10 mouse cellular contexts compared by ENCODE assay signal in genomic region chr13:49129845-49130244, GRCm38 (mm10). TPM values are rescaled to one million over a fixed set of nuclear protein-coding genes. Genes with fewer than 3 reads are reported as not detected.
DNase-seq lines count a peak whose midpoint lies in the region; ATAC-seq and TF ChIP-seq lines count a peak whose summit lies in the region.
"Had no signal": no experiment of that assay in that cellular context is flagged by ENCODE, and none has a peak within 500 bp of the region (broad histone marks: within the 10 kb centered on the region; RNA-seq: fewer than 3 reads in every experiment).

No protein-coding gene starts in this region.

- no peak for TF ChIP-seq CTCF in lung, postnatal 0 days (IDR thresholded peaks at IDR 0.05)

- DNase-seq in lung, postnatal 0 days (ENCODE audit: low spot score), result no peak
- DNase-seq in heart, postnatal 14 days, result peak; percentile 51 to 71
- DNase-seq in urinary bladder, postnatal 10 days (ENCODE audit: low spot score), result no peak
- no peak for DNase-seq in liver, embryonic 11.5 days (ENCODE audit: low spot score)

- no peak overlapping the region for H3K4me3 ChIP-seq in lung, embryonic 15.5 days
- no peak overlapping the region for H3K4me3 ChIP-seq in lung, postnatal 0 days (ENCODE audit: low read depth, low read length)
- no peak overlapping the region for H3K4me3 ChIP-seq in forebrain, embryonic 15.5 days
- no peak overlapping the region for H3K4me3 ChIP-seq in midbrain, embryonic 13.5 days (replicated peaks)
- no peak overlapping the region for H3K4me3 ChIP-seq in liver, embryonic 12.5 days
- no peak overlapping the region for H3K4me3 ChIP-seq in liver, embryonic 11.5 days (ENCODE audit: low read depth, low read length)
- H3K4me3 ChIP-seq: embryonic facial prominence, embryonic 13.5 days; limb, embryonic 12.5 days had no signal

- H3K36me3 ChIP-seq in lung, embryonic 15.5 days, result no peaks in the 10 kb centered on the region
- no peaks in the 10 kb centered on the region for H3K36me3 ChIP-seq in lung, postnatal 0 days (ENCODE audit: insufficient read depth, low read length)
- no peaks in the 10 kb centered on the region for H3K36me3 ChIP-seq in forebrain, embryonic 15.5 days
- H3K36me3 ChIP-seq in midbrain, embryonic 13.5 days, result no peaks in the 10 kb centered on the region
- H3K36me3 ChIP-seq in liver, embryonic 12.5 days, result no peaks in the 10 kb centered on the region
- H3K36me3 ChIP-seq in liver, embryonic 11.5 days (ENCODE audit: control insufficient read depth, insufficient read depth, low read length), result no peaks in the 10 kb centered on the region
- H3K36me3 ChIP-seq: embryonic facial prominence, embryonic 13.5 days; limb, embryonic 12.5 days had no signal

- ATAC-seq in lung, embryonic 15.5 days (ENCODE audit: borderline replicate concordance, extremely low read depth, low FRiP score, low TSS enrichment), result 0 out of 2 replicates have a peak, but pooled peaks have one; percentile 48
- ATAC-seq in lung, postnatal 0 days, result no peak
- ATAC-seq in forebrain, embryonic 15.5 days (replicated peaks), result peak; percentile 42; the same call in 1 of the 2 replicates
- ATAC-seq in midbrain, embryonic 13.5 days, result peak; percentile 43
- ATAC-seq in liver, embryonic 12.5 days, result no peak
- ATAC-seq in liver, embryonic 11.5 days (replicated peaks; ENCODE audit: low FRiP score), result no peak

- intact Hi-C loops in heart, postnatal 14 days (cut with DNase I), result no loop called here

- H3K27ac ChIP-seq in lung, embryonic 15.5 days, result no peak overlapping the region
- no peak overlapping the region for H3K27ac ChIP-seq in lung, postnatal 0 days (ENCODE audit: low read length)
- H3K27ac ChIP-seq in forebrain, embryonic 15.5 days (replicated peaks), result peak overlapping the region; percentile 9; the same call in 1 of the 2 replicates
- peak overlapping the region; percentile 64 for H3K27ac ChIP-seq in midbrain, embryonic 13.5 days
- no peak overlapping the region for H3K27ac ChIP-seq in liver, embryonic 12.5 days
- no peak overlapping the region for H3K27ac ChIP-seq in liver, embryonic 11.5 days (ENCODE audit: low read depth, low read length)
- H3K27ac ChIP-seq: embryonic facial prominence, embryonic 13.5 days; limb, embryonic 12.5 days had no signal

- TF ChIP-seq EP300 in lung, postnatal 0 days (IDR thresholded peaks at IDR 0.05), result no peak

- H3K4me1 ChIP-seq in lung, embryonic 15.5 days, result peaks cover 22% of the 10 kb centered on the region
- no peaks in the 10 kb centered on the region for H3K4me1 ChIP-seq in lung, postnatal 0 days (ENCODE audit: insufficient read depth, low read depth, low read length)
- peaks cover 66% of the 10 kb centered on the region for H3K4me1 ChIP-seq in forebrain, embryonic 15.5 days
- H3K4me1 ChIP-seq in midbrain, embryonic 13.5 days (replicated peaks), result peaks cover 74% of the 10 kb centered on the region
- H3K4me1 ChIP-seq in liver, embryonic 12.5 days, result peaks cover 6% of the 10 kb centered on the region; the same call in 1 of the 2 replicates
- H3K4me1 ChIP-seq in liver, embryonic 11.5 days (replicated peaks; ENCODE audit: control insufficient read depth, insufficient read depth, low read length), result no peaks in the 10 kb centered on the region; the same call in none of the 2 replicates

- H3K9me3 ChIP-seq in lung, embryonic 15.5 days, result no peaks in the 10 kb centered on the region
- no peaks in the 10 kb centered on the region for H3K9me3 ChIP-seq in lung, postnatal 0 days (ENCODE audit: low read length)
- H3K9me3 ChIP-seq in forebrain, embryonic 15.5 days, result no peaks in the 10 kb centered on the region
- H3K9me3 ChIP-seq in midbrain, embryonic 13.5 days, result no peaks in the 10 kb centered on the region
- H3K9me3 ChIP-seq in liver, embryonic 12.5 days (replicated peaks), result no peaks in the 10 kb centered on the region
- H3K9me3 ChIP-seq in liver, embryonic 11.5 days (ENCODE audit: control insufficient read depth, low read length), result no peaks in the 10 kb centered on the region
- H3K9me3 ChIP-seq: embryonic facial prominence, embryonic 13.5 days; limb, embryonic 12.5 days had no signal

- no peak overlapping the region for H3K4me2 ChIP-seq in lung, embryonic 15.5 days
- H3K4me2 ChIP-seq in lung, postnatal 0 days (replicated peaks; ENCODE audit: low read depth, low read length), result no peak overlapping the region
- peak overlapping the region; percentile 16 for H3K4me2 ChIP-seq in forebrain, embryonic 15.5 days (replicated peaks)
- peak overlapping the region; percentile 31 for H3K4me2 ChIP-seq in midbrain, embryonic 13.5 days (replicated peaks)
- H3K4me2 ChIP-seq in liver, embryonic 12.5 days, result no peak overlapping the region
- H3K4me2 ChIP-seq in liver, embryonic 11.5 days, result no peak overlapping the region
- H3K4me2 ChIP-seq: embryonic facial prominence, embryonic 13.5 days; limb, embryonic 12.5 days had no signal

- no peak overlapping the region for H3K9ac ChIP-seq in lung, embryonic 15.5 days
- H3K9ac ChIP-seq in lung, postnatal 0 days (replicated peaks; ENCODE audit: low read depth), result no peak overlapping the region
- H3K9ac ChIP-seq in forebrain, embryonic 15.5 days (replicated peaks), result no peak overlapping the region
- H3K9ac ChIP-seq in midbrain, embryonic 13.5 days (replicated peaks), result peak overlapping the region; percentile 37; the same call in 1 of the 2 replicates
- H3K9ac ChIP-seq in liver, embryonic 12.5 days, result no peak overlapping the region
- no peak overlapping the region for H3K9ac ChIP-seq in liver, embryonic 11.5 days (ENCODE audit: low read depth, low read length)
- H3K9ac ChIP-seq: embryonic facial prominence, embryonic 13.5 days; limb, embryonic 12.5 days had no signal

- 24% methylated on average over 4 of the region's 4 CpGs for WGBS in lung, embryonic 15.5 days
- WGBS in lung, postnatal 0 days, result 46% methylated on average over 4 of the region's 4 CpGs
- 2% methylated on average over 4 of the region's 4 CpGs for WGBS in forebrain, embryonic 15.5 days
- WGBS in midbrain, embryonic 13.5 days, result 3% methylated on average over 4 of the region's 4 CpGs
- 39% methylated on average over 4 of the region's 4 CpGs for WGBS in liver, embryonic 12.5 days (ENCODE audit: insufficient replicate concordance)
- 34% methylated on average over 4 of the region's 4 CpGs for WGBS in liver, embryonic 11.5 days

- H3K27me3 ChIP-seq in lung, embryonic 15.5 days, result no peaks in the 10 kb centered on the region
- no peaks in the 10 kb centered on the region for H3K27me3 ChIP-seq in lung, postnatal 0 days (replicated peaks; ENCODE audit: insufficient read depth, low read length)
- no peaks in the 10 kb centered on the region for H3K27me3 ChIP-seq in forebrain, embryonic 15.5 days
- H3K27me3 ChIP-seq in midbrain, embryonic 13.5 days, result no peaks in the 10 kb centered on the region
- peaks cover 12% of the 10 kb centered on the region; the same call in 1 of the 2 replicates for H3K27me3 ChIP-seq in liver, embryonic 12.5 days (replicated peaks)
- H3K27me3 ChIP-seq in liver, embryonic 11.5 days (replicated peaks; ENCODE audit: control insufficient read depth, insufficient read depth, low read length), result no peaks in the 10 kb centered on the region; the same call in 1 of the 2 replicates
- H3K27me3 ChIP-seq: embryonic facial prominence, embryonic 13.5 days; limb, embryonic 12.5 days had no signal

RNA-seq across cellular contexts. Expression of gene Wnk2, which starts 18.0 kb away (rescaled TPM):
- 0.81 and 1.3 TPM in 2 replicates for polyA plus RNA-seq in lung, embryonic 15.5 days (2015; fragmentation: Nextera tagmentation; extraction: Ambion mirVana)
- 0.36 and 0.39 TPM in 2 replicates for polyA plus RNA-seq in lung, postnatal 0 days (2015; fragmentation: Nextera tagmentation; extraction: Ambion mirVana)
- 21.6 and 21.9 TPM in 2 replicates for polyA plus RNA-seq in forebrain, embryonic 15.5 days (2015; fragmentation: Nextera tagmentation; extraction: Ambion mirVana)
- total RNA-seq in heart, postnatal 14 days (2021), result 10 to 100 TPM; 40.3 to 60.0 TPM
- 19.3 and 21.0 TPM in 2 replicates for polyA plus RNA-seq in midbrain, embryonic 13.5 days (2015; fragmentation: Nextera tagmentation; extraction: Ambion mirVana)
- 0.11 and 0.14 TPM in 2 replicates for polyA plus RNA-seq in liver, embryonic 12.5 days (2016; fragmentation: Nextera tagmentation; extraction: Ambion mirVana)
- polyA plus RNA-seq in liver, embryonic 11.5 days (2014; fragmentation: Nextera tagmentation; extraction: Ambion mirVana), result 0.34 and 0.45 TPM in 2 replicates

RNA-seq across cellular contexts. Expression of gene Ninj1, which starts 57.4 kb away (rescaled TPM):
- polyA plus RNA-seq in lung, embryonic 15.5 days (2015; fragmentation: Nextera tagmentation; extraction: Ambion mirVana), result 44.5 and 45.1 TPM in 2 replicates
- polyA plus RNA-seq in lung, postnatal 0 days (2015; fragmentation: Nextera tagmentation; extraction: Ambion mirVana), result 66.3 and 72.0 TPM in 2 replicates
- polyA plus RNA-seq in forebrain, embryonic 15.5 days (2015; fragmentation: Nextera tagmentation; extraction: Ambion mirVana), result 21.1 and 22.0 TPM in 2 replicates
- 100 to 1,000 TPM in 1 of 2 experiments, 10 to 100 TPM in 1; 99.0 to 112 TPM for total RNA-seq in heart, postnatal 14 days (2021)
- 12.6 and 14.6 TPM in 2 replicates for polyA plus RNA-seq in midbrain, embryonic 13.5 days (2015; fragmentation: Nextera tagmentation; extraction: Ambion mirVana)
- 41.5 and 42.6 TPM in 2 replicates for polyA plus RNA-seq in liver, embryonic 12.5 days (2016; fragmentation: Nextera tagmentation; extraction: Ambion mirVana)
- 54.2 and 59.8 TPM in 2 replicates for polyA plus RNA-seq in liver, embryonic 11.5 days (2014; fragmentation: Nextera tagmentation; extraction: Ambion mirVana)

Comparison
In these comparisons a context has a peak if more than half of its experiments do, and no peak if none do; other contexts are left out.
1. ATAC-seq: peak in lung, embryonic 15.5 days (single experiment), forebrain, embryonic 15.5 days (single experiment) and midbrain, embryonic 13.5 days (single experiment); none in lung, postnatal 0 days (single experiment), liver, embryonic 12.5 days (single experiment) and liver, embryonic 11.5 days (single experiment).
2. H3K27ac ChIP-seq: peak in forebrain, embryonic 15.5 days (single experiment) and midbrain, embryonic 13.5 days (single experiment); none in lung, embryonic 15.5 days (single experiment), lung, postnatal 0 days (single experiment), liver, embryonic 12.5 days (single experiment) and liver, embryonic 11.5 days (single experiment).
3. H3K4me2 ChIP-seq: peak in forebrain, embryonic 15.5 days (single experiment) and midbrain, embryonic 13.5 days (single experiment); none in lung, embryonic 15.5 days (single experiment), lung, postnatal 0 days (single experiment), liver, embryonic 12.5 days (single experiment) and liver, embryonic 11.5 days (single experiment).
4. DNase-seq: peak in heart, postnatal 14 days (2 of 2); none in lung, postnatal 0 days (single experiment), urinary bladder, postnatal 10 days (single experiment) and liver, embryonic 11.5 days (single experiment).